Mouse (Mus musculus): ENCODE measurements around the gene Bckdk.
"Not testable (repeated sequence)": the region's sequence is repeated elsewhere in the genome, so short reads cannot be mapped to it uniquely, and the experiment has no call there.

Bckdk gene

DNA sequence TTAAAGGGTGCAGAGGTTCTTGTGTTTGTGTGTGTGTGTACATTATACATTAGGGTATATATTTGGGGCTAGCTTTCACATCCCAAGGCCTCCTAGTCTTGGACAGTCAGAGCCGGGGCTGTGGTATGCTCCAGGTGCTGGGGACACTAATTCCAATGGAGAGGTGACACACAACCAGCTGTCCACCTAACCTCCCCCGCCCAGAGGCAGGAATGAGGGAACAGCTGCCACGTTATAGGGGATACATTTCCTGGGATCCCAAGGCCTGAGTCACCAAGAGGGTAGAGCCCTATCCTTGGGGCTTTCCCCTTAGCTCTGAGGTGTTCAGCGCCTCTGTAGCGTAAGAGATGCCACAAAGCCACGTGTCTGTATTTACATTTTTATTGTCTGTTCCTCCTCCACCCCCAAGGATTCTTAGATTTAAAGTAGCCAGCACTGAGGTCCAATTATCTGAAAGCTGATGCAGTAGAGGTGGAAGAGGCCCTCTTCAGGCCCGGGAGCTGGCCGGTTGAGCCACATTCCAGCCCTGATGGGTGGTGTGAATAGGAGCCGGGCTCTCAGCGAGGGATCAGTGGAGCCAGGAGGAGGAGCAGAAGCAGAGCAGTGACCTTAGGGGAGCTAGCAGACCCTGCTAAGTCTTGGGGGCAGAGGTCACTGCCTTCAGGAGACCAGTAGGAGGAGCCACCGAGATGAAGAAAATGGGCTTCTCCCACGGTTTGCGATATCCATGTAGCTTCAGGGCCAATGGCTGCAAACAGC is 28.6 kb downstream of the Bckdk start:
- DNase-seq: no peak

DNA sequence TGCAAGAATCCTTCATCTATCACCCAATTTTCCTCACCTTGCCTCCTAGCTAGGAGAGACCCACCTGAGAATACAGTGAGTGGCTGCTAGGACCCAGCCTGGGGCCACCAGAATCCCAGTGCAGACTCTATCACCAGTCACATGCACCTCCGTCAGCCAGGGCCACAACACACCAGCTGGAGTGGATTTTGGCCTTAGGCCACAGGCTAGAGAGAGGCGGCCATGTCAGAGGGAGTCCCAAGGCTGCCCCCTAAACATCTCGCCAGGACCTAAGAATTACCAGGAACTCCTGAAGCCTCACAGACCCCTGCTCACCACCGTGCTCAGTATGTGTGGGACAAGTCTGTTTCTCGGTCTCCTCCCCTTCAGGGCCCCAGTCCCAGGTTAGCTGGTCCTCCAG is 30.2 kb downstream of the Bckdk start:
- no peak for DNase-seq

DNA sequence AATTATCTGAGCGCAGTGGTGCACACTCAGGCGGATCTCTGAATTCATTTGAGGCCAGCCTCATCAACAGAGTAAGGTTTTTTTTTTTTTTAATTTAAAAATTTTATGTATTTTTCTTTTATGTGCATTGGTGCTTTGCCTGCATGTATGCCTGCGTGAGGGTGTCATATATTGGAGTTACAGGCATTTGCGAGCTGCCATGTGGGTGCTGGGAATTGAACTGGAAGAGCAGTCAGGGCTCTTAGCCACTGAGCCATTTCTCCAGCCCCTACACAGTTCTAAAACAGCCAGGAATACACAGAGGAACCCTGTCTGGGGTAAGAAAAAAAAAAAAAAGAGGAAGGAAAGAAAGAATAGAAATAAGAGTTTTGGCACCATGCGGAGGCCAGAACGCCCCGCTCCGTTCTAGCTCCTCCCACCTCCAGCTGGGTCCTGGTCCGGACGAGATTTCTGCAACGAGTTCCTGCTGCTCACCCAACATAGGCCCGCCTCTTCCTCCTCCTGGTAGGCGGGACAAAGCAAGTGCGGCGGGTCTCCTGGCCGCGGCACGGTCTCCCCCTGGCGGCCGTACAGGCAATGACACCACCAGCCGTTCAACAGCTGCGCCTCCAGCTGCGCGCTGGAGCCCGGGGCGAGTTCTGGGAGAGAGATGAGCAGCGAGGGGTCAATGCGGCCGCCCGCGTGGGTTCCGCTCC is 31.3 kb downstream of the Bckdk start:
- DNase-seq: peak; percentile 96

DNA sequence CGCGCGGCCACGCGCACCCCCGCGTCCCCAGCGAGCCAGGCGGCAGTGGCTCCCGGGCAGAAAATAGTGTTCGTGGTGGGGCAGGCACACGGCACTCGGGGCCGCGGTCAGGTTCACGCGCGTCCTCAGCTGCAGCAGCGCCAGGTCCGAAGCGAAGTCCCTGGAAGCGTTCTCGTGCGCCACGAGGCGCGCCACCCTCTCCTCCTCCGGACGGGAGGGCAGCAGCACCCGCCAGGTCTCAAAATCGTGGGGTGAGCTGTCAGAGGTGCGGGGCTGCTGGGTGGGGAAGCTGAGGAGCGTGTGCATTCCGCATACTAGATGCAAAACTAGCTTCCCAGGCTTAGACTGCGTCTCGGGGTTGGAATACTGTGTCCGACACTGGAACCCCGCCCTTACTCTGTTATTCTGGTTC is 31.9 kb downstream of the Bckdk start:
- no peak for DNase-seq

DNA sequence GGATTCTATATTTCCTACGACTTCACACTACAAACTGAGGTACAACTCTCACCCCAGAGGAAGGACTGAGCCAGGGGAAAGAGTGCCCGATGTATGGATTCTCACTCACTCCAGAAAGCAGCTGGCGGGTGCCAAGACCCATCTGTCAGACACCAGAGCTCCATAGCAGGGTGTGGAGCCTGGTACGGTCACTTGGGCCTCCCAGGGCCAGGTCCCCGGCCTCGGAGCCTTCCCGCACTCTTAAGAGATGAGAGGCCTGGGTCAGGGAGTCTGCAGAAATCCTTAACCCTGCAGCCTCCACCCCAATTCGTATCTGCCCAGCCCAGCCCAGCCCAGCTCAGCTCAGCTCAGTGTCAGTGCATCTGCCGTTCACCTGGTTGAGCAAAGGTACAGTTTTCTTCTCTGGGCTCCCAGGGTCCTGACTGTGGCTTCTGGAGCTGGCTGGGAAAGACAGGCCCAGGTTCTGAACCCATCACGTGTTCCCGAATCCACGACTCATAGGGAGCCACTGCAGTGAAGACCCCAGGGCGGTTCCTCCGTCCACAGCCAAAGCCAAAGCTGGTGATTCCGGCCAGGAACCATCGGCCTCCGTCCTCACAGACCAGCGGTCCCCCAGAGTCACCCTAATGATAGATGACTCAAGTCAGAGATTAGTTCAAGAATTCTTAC is 32.5 kb downstream of the Bckdk start:
- DNase-seq: no peak

DNA sequence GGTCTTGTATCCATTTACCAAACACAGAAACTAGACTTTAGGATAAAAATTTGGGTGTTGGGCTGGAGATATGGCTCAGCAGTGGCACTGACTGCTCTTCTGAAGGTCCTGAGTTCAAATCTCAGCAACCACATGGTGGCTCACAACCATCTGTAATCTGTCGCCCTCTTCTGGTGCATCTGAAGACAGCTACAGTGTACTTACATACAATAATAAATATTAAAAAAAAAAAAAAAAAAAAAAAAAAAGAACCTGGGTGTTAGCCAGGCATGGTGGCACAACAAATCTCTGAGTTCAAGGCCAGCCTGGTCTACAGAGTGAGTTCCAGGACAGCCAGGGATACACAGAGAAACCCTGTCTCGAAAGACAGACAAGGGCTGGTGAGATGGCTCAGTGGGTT is 38.2 kb downstream of the Bckdk start:
- DNase-seq: not testable (repeated sequence)

DNA sequence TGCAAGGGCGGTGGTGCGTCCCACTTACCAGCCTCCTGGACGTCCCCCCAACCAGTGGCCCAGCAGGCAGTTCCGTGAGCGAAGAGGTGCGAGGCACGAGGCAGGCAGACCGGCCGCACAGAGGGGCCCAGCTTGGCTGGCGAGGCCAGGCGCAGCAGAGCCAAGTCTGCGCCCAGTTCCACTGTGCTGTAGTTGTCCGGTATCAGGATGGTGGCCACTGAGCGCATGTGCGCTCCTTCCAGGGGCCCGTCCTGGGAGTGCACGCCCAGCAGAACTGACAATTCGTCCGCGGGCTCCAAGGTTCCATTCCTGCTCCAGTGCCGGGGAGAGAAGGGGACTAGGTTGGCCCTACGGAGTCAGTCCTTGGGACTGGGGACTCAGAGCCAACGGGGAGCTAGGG is 40.7 kb downstream of the Bckdk start:
- DNase-seq: no peak

DNA sequence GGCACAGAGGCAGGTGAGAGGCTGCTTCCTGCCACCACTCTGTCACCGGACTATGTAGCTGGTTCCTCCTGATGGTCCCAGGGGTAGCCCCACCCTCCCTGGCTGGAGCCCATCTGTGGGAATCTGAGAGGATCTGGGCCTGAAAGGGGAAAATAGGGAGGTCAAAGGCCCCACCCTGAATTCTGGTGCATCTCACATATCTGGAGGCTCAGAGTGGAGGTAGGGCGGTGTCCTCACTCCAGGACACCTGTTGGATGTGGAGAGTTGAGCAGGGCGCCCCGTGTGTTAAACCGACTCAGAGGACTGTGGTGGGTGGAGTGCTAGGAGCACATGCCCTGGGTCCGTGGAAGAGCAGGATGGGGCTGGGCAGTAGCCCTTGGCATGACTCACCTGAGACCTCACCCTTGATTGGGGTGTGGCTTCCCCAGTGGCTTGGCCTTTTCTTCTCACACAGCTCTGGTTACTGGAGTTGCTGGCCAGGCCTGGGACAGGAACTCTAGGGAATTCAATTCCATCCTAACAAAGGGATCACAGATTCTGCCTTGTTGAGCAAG is 42.7 kb downstream of the Bckdk start, which contains the start of gene Prss36:
Prss36 (minus strand) TSS at position 256 of the 554 bp plus-strand sequence.
- DNase-seq: no peak

DNA sequence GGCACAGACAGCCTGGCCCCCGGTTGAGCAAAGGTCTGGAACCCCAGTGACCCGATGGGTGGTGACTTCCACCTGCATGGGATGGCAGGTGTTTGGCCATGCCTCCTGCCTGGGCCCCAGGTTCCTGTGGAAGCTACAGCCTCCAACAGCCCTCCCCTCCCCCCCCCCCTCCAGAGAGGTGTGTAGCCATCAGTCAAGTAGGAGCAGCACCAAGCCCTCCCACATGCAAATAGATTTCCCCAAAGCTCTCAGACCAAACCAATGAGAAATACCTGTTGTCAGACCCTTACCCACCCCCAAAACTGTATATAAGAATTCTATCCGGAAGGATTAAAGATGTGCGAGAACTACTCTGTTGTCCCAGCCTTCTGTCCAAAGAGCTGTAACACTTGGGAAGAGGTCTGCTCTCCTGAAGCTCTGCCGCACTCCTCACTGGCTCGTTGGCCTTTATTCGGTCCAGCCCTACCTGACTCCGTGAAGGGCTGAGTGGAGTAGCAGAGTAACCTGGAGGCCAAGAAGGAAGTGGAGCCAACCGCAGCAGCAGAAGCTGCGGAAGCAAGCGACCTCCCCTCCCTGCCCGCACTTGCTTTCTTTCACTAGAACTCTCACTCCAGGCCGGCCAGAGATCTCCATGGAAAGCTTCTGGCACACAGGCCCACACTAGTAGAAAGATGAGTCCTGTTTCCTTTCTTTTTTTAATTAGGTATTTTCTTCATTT is 49.1 kb downstream of the Bckdk start:
- peak; percentile 59 for DNase-seq

DNA sequence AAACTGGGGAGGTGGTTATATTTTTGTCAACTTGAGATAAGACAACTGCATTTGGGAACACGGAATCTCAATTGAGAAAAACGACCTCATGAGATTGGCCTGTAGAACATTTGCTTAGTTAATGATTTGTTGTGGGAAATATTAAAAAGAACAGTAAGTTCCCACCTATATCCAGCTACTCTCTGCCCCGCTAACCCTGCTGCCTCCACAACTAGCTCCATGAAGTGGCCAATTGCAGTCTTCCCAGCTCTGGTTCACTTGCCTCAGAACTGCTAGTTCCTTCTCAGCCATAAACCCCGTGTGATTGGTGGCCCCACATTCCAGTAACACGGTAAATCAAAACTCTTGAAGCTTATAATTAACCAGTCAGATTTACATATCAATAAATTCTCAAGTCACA is 55.5 kb downstream of the Bckdk start:
- no peak for DNase-seq

All from thymus, postnatal 4 days (tissue).